Mouse (Mus musculus): ENCODE results near the gene Vmn1r129. TPM values are rescaled to one million over a fixed set of nuclear protein-coding genes. Genes with fewer than 3 reads are reported as not detected.
"Not testable (repeated sequence)": the region's sequence is repeated elsewhere in the genome, so short reads cannot be mapped to it uniquely, and the experiment has no call there.

Gene Vmn1r129
- total RNA-seq (2021): not detected
- long read RNA-seq, experiment 1: 0 reads
- long read RNA-seq, experiment 2: 0 reads

GRCm38 (mm10) chr7:21361191-21361590 is at the start of gene Vmn1r129:
Gene Vmn1r129, minus strand, starts transcription at chr7:21361291.
- not testable (repeated sequence) for DNase-seq (ENCODE audit: low spot score in 2 of 2)

GRCm38 (mm10) chr7:21349073-21349472 is 12.0 kb downstream of the Vmn1r129 start, which contains the start of gene Vmn1r128:
Gene Vmn1r128, plus strand, starts transcription at chr7:21349373.
- DNase-seq (ENCODE audit: low spot score in 2 of 2): not testable (repeated sequence)

GRCm38 (mm10) chr7:21319761-21320160 is 41.3 kb downstream of the Vmn1r129 start, which contains the start of gene Vmn1r127:
Gene Vmn1r127, minus strand, starts transcription at chr7:21319861.
- not testable (repeated sequence) for DNase-seq (ENCODE audit: low spot score in 2 of 2)

Other genes starting within 250 kb of the Vmn1r129 start
- gene Vmn1r122, start 227.2 kb downstream of the Vmn1r129 start, total RNA-seq (2021): not detected
- gene Vmn1r123, start 199.1 kb downstream of the Vmn1r129 start, total RNA-seq (2021): not detected
- not detected for gene Gm5157, start 170.9 kb downstream of the Vmn1r129 start, total RNA-seq (2021)
- not detected for gene Vmn1r124, start 100.7 kb downstream of the Vmn1r129 start, total RNA-seq (2021)
- gene Vmn1r125, start 89.1 kb downstream of the Vmn1r129 start, total RNA-seq (2021): not detected
- gene Vmn1r126, start 59.8 kb downstream of the Vmn1r129 start, total RNA-seq (2021): not detected
- not detected for gene Vmn1r127, start 41.4 kb downstream of the Vmn1r129 start, total RNA-seq (2021)
- not detected for gene Vmn1r128, start 11.9 kb downstream of the Vmn1r129 start, total RNA-seq (2021)
- not detected for gene Gm6882, start 71.5 kb upstream of the Vmn1r129 start, total RNA-seq (2021)
- gene Vmn1r130, start 150.5 kb upstream of the Vmn1r129 start, total RNA-seq (2021): not detected
- not detected for gene Vmn1r131, start 184.8 kb upstream of the Vmn1r129 start, total RNA-seq (2021)

All from adrenal gland, postnatal 4 days (tissue).